8 mouse cellular contexts compared by ENCODE assay signal in genomic region chr19:40369852-40370811, GRCm38 (mm10).
A peak's percentile ranks its signal among the peaks of the same experiment; 100 is the strongest.
DNase-seq lines count a peak whose midpoint lies in the region; ATAC-seq and TF ChIP-seq lines count a peak whose summit lies in the region.

No protein-coding gene starts in this region.

- H3K36me3 ChIP-seq in kidney, embryonic 15.5 days, result peaks cover 20% of the 10 kb centered on the region; the same call in 1 of the 2 replicates
- H3K36me3 ChIP-seq in myocyte (ENCODE audit: control insufficient read depth, insufficient read depth), result peaks cover 4% of the 10 kb centered on the region
- H3K36me3 ChIP-seq in forebrain, embryonic 10.5 days (replicated peaks), result no peaks in the 10 kb centered on the region
- no peaks in the 10 kb centered on the region; the same call in 1 of the 2 replicates for H3K36me3 ChIP-seq in forebrain, embryonic 11.5 days (ENCODE audit: control insufficient read depth, insufficient read depth, low read length)

- intact Hi-C loops in heart, postnatal 10 days (cut with DNase I), result no loop called here
- intact Hi-C loops in left cerebral cortex, postnatal 14 days (cut with DNase I), result no loop called here

- H3K79me2 ChIP-seq in myocyte (ENCODE audit: control insufficient read depth, insufficient read depth), result no peaks in the 10 kb centered on the region

- no peak overlapping the region for H3ac ChIP-seq in myocyte (ENCODE audit: control insufficient read depth, insufficient read length)

- TF ChIP-seq POLR2A in myocyte (IDR thresholded peaks at IDR 0.05; ENCODE audit: insufficient read length, low read depth), result no peak

- H3K27ac ChIP-seq in kidney, embryonic 15.5 days, result no peak overlapping the region
- H3K27ac ChIP-seq in forebrain, embryonic 10.5 days, result no peak overlapping the region
- no peak overlapping the region for H3K27ac ChIP-seq in forebrain, embryonic 11.5 days (ENCODE audit: low read depth, low read length)

- no peak for DNase-seq in kidney, adult 11 months
- peak; percentile 65 to 69 for DNase-seq in adrenal gland, postnatal 36 days
- DNase-seq in heart, postnatal 10 days, result peak; percentile 78 to 79
- no peak for DNase-seq in left cerebral cortex, postnatal 14 days (ENCODE audit: low spot score in 2 of 2)
- no peak for DNase-seq in forebrain, embryonic 10.5 days (ENCODE audit: extremely low spot score, low spot score)
- DNase-seq in forebrain, embryonic 11.5 days (ENCODE audit: low spot score), result no peak

- no peaks in the 10 kb centered on the region for H3K27me3 ChIP-seq in kidney, embryonic 15.5 days
- H3K27me3 ChIP-seq in myocyte (ENCODE audit: control insufficient read depth, insufficient read depth, insufficient read length), result no peaks in the 10 kb centered on the region
- H3K27me3 ChIP-seq in forebrain, embryonic 10.5 days (ENCODE audit: poor library complexity, severe bottlenecking), result no peaks in the 10 kb centered on the region
- no peaks in the 10 kb centered on the region for H3K27me3 ChIP-seq in forebrain, embryonic 11.5 days (ENCODE audit: control insufficient read depth, insufficient read depth, low read length)

- H3K9ac ChIP-seq in kidney, embryonic 15.5 days, result no peak overlapping the region
- H3K9ac ChIP-seq in forebrain, embryonic 11.5 days (ENCODE audit: low read length), result no peak overlapping the region

- H3K4me2 ChIP-seq in kidney, embryonic 15.5 days, result no peak overlapping the region
- peak overlapping the region; percentile 59 for H3K4me2 ChIP-seq in myocyte (ENCODE audit: low read depth)
- H3K4me2 ChIP-seq in forebrain, embryonic 11.5 days (ENCODE audit: low read depth, low read length, severe bottlenecking), result no peak overlapping the region

- no peak overlapping the region for H3K4me3 ChIP-seq in kidney, embryonic 15.5 days (replicated peaks)
- no peak overlapping the region for H3K4me3 ChIP-seq in myocyte
- no peak overlapping the region for H3K4me3 ChIP-seq in forebrain, embryonic 10.5 days
- no peak overlapping the region for H3K4me3 ChIP-seq in forebrain, embryonic 11.5 days (ENCODE audit: low read depth, low read length)

- ATAC-seq in kidney, embryonic 15.5 days (replicated peaks; ENCODE audit: low FRiP score), result 0 out of 2 replicates have a peak, but pooled peaks have one; percentile 16
- ATAC-seq in forebrain, embryonic 11.5 days (replicated peaks; ENCODE audit: low FRiP score), result no peak

- H3K4me1 ChIP-seq in kidney, embryonic 15.5 days, result peaks cover 16% of the 10 kb centered on the region
- H3K4me1 ChIP-seq in forebrain, embryonic 10.5 days, result peaks cover 22% of the 10 kb centered on the region
- no peaks in the 10 kb centered on the region; the same call in 1 of the 2 replicates for H3K4me1 ChIP-seq in forebrain, embryonic 11.5 days (replicated peaks; ENCODE audit: control insufficient read depth, insufficient read depth, low read length)

- WGBS in kidney, embryonic 15.5 days, result 58% methylated on average over 18 of the region's 18 CpGs
- 87% methylated on average over 18 of the region's 18 CpGs for WGBS in forebrain, embryonic 10.5 days
- 88% methylated on average over 18 of the region's 18 CpGs for WGBS in forebrain, embryonic 11.5 days

- H3K9me3 ChIP-seq in kidney, embryonic 15.5 days (replicated peaks), result no peaks in the 10 kb centered on the region
- no peaks in the 10 kb centered on the region for H3K9me3 ChIP-seq in forebrain, embryonic 10.5 days
- no peaks in the 10 kb centered on the region for H3K9me3 ChIP-seq in forebrain, embryonic 11.5 days (ENCODE audit: control insufficient read depth, low read length)

TF ChIP-seq in myocyte, 11 proteins besides CTCF, POLR2A, EP300 and RAD21:
- peak; percentile 55 to 75 (median 72) for TF ChIP-seq MYOG (IDR thresholded peaks at IDR 0.05; ENCODE audit: control insufficient read depth in 1 of 3, insufficient read depth in 1 of 3, insufficient read length in 2 of 3, low read depth in 2 of 3)
- peak; percentile 0 to 79 (median 75) for TF ChIP-seq MYOD1 (IDR thresholded peaks at IDR 0.05; ENCODE audit: control insufficient read depth in 1 of 3, insufficient read length in 2 of 3, low read depth in 2 of 3)
- no peak for TF ChIP-seq POLR2AphosphoS2 (IDR thresholded peaks at IDR 0.05; ENCODE audit: insufficient read length, low read depth)
- no peak for TF ChIP-seq REST (IDR thresholded peaks at IDR 0.05; ENCODE audit: insufficient read depth, insufficient read length)
- TF ChIP-seq USF1 (IDR thresholded peaks at IDR 0.05; ENCODE audit: low read depth), result peak; percentile 50
- TF ChIP-seq TCF12 (IDR thresholded peaks at IDR 0.05; ENCODE audit: insufficient read depth, poor library complexity, severe bottlenecking), result peak; percentile 33

Comparison
In these comparisons a context has a peak if more than half of its experiments do, and no peak if none do; other contexts are left out.
1. DNase-seq: peak in adrenal gland, postnatal 36 days (2 of 2) and heart, postnatal 10 days (2 of 2); none in kidney, adult 11 months (single experiment), left cerebral cortex, postnatal 14 days (0 of 2), forebrain, embryonic 10.5 days (single experiment) and forebrain, embryonic 11.5 days (single experiment).